Comparison of ENCODE assay signal across 12 mouse cellular contexts in genomic region chr2:26079409-26079808, GRCm38 (mm10).
"Had no signal": no experiment of that assay in that cellular context is flagged by ENCODE, and none has a peak within 500 bp of the region (broad histone marks: within the 10 kb centered on the region; RNA-seq: fewer than 3 reads in every experiment).

No protein-coding gene starts in this region.

- DNase-seq: left cerebral cortex, postnatal 4 days; liver; liver, embryonic 13.5 days; liver, postnatal 0 days; lung, adult 18-20 months; lung, adult 2 months; lung, embryonic 14.5 days; lung, postnatal 10 days; lung, postnatal 14 days; lung, postnatal 36 days; lung, postnatal 4 days; midbrain, embryonic 14.5 days had no signal
